ENCODE assay signal across 28 mouse cellular contexts in the genomic region with DNA sequence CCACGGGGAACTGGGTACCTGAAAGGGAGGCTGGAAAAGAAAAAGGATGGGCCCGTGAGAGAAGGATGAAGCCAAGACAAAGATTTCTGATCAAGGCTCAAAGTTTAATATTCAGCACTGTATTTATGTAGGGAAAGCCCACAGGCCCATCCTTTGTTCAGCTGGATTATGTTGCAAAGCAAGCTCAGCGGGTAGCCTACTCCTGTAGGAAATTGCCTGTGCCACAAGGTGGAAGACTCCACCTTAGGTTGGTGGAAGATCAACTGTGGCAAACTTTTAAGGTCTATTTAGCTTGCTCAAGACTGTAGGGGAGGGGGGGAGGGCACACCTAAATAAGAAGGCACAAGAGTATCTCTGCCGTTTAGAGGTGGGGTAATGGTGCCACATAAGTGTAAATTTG. TPM values are rescaled to one million over a fixed set of nuclear protein-coding genes. Genes with fewer than 3 reads are reported as not detected.
DNase-seq lines count a peak whose midpoint lies in the region; ATAC-seq and TF ChIP-seq lines count a peak whose summit lies in the region.
"Had no signal": no experiment of that assay in that cellular context is flagged by ENCODE, and none has a peak within 500 bp of the region (broad histone marks: within the 10 kb centered on the region; RNA-seq: fewer than 3 reads in every experiment).

No protein-coding gene starts in this region.

- ATAC-seq in embryonic facial prominence, embryonic 14.5 days (ENCODE audit: low read depth): no peak
- ATAC-seq: activated CD4-positive, CD25-positive, alpha-beta regulatory T cell, adult 4 months; forebrain, embryonic 16.5 days; hindbrain, embryonic 16.5 days; intestine, embryonic 16.5 days; midbrain, embryonic 15.5 days had no signal

- H3K4me2 ChIP-seq in embryonic facial prominence, embryonic 14.5 days (ENCODE audit: low read depth, low read length): no peak overlapping the region
- H3K4me2 ChIP-seq: kidney, embryonic 15.5 days; limb, embryonic 13.5 days; liver, embryonic 11.5 days; lung, embryonic 15.5 days; midbrain, embryonic 15.5 days had no signal

- H3K4me3 ChIP-seq in embryonic facial prominence, embryonic 14.5 days (ENCODE audit: low read depth, low read length): no peak overlapping the region
- no peak overlapping the region for H3K4me3 ChIP-seq in embryonic facial prominence, embryonic 10.5 days
- H3K4me3 ChIP-seq in kidney, adult 2 months (ENCODE audit: insufficient read depth, low read depth, low read length): no peak overlapping the region
- H3K4me3 ChIP-seq: hindbrain, embryonic 10.5 days; kidney, embryonic 15.5 days; limb, embryonic 13.5 days; lung, embryonic 15.5 days; megakaryocyte, embryonic 14.5 days; midbrain, embryonic 15.5 days had no signal

- 42% methylated on average over 4 of the region's 4 CpGs for WGBS in embryonic facial prominence, embryonic 14.5 days
- 39% methylated on average over 4 of the region's 4 CpGs for WGBS in embryonic facial prominence, embryonic 10.5 days
- WGBS in kidney, adult 2 months: 75% methylated on average over 4 of the region's 4 CpGs

- H3K27me3 ChIP-seq in embryonic facial prominence, embryonic 14.5 days (replicated peaks; ENCODE audit: control insufficient read depth, insufficient read depth, low read length): no peaks in the 10 kb centered on the region
- no peaks in the 10 kb centered on the region for H3K27me3 ChIP-seq in embryonic facial prominence, embryonic 10.5 days (replicated peaks; ENCODE audit: low read depth, poor library complexity, severe bottlenecking)
- H3K27me3 ChIP-seq in kidney, adult 2 months (replicated peaks; ENCODE audit: control insufficient read depth, insufficient read depth, low read length): no peaks in the 10 kb centered on the region
- H3K27me3 ChIP-seq: CH12.LX; kidney, embryonic 15.5 days; limb, embryonic 13.5 days; lung, embryonic 15.5 days had no signal

- no peak for TF ChIP-seq POLR2A in kidney, adult 2 months (IDR thresholded peaks at IDR 0.05; ENCODE audit: low read depth, low read length)

- H3K36me3 ChIP-seq in embryonic facial prominence, embryonic 14.5 days (ENCODE audit: control insufficient read depth, insufficient read depth, low read length): no peaks in the 10 kb centered on the region
- no peaks in the 10 kb centered on the region for H3K36me3 ChIP-seq in embryonic facial prominence, embryonic 10.5 days (replicated peaks)
- H3K36me3 ChIP-seq in kidney, adult 2 months (ENCODE audit: control insufficient read depth, insufficient read depth, low read length): no peaks in the 10 kb centered on the region
- H3K36me3 ChIP-seq: hindbrain, embryonic 10.5 days; kidney, embryonic 15.5 days; limb, embryonic 13.5 days; lung, embryonic 15.5 days; midbrain, embryonic 15.5 days had no signal

- peak; percentile 51 for DNase-seq in embryonic facial prominence, embryonic 14.5 days (ENCODE audit: low spot score)
- no peak for DNase-seq in embryonic facial prominence, embryonic 10.5 days (ENCODE audit: low spot score)
- DNase-seq in kidney, adult 2 months: no peak
- DNase-seq in kidney, adult 11 months: no peak
- DNase-seq in testis, postnatal 10 days (ENCODE audit: low spot score): peak; percentile 6
- DNase-seq in testis, postnatal 14 days (ENCODE audit: low spot score): no peak
- no peak for DNase-seq in yolk sac, embryonic 10.5 days (ENCODE audit: low spot score)
- DNase-seq: adrenal gland, adult 2 months; adrenal gland, postnatal 36 days; cerebellum, adult 2 months; cerebellum, postnatal 14 days; heart, postnatal 14 days; kidney, postnatal 4 days; lung, postnatal 4 days; right cerebral cortex, adult 18-20 months; right cerebral cortex, postnatal 4 days had no signal

- peak; percentile 27; the same call in 1 of the 2 replicates for TF ChIP-seq CTCF in kidney, adult 2 months (conservative IDR thresholded peaks at IDR 0.05; ENCODE audit: insufficient read depth, insufficient read length, low read depth, low read length)

- H3K4me1 ChIP-seq in embryonic facial prominence, embryonic 14.5 days (ENCODE audit: control insufficient read depth, insufficient read depth, low read length): peaks cover 9% of the 10 kb centered on the region
- H3K4me1 ChIP-seq in embryonic facial prominence, embryonic 10.5 days: peaks cover 36% of the 10 kb centered on the region
- 0 out of 2 replicates have a peak, but pooled peaks cover under 1% of the 10 kb centered on the region for H3K4me1 ChIP-seq in kidney, adult 2 months (ENCODE audit: control insufficient read depth, insufficient read depth, low read length)

- H3K27ac ChIP-seq in embryonic facial prominence, embryonic 14.5 days (replicated peaks; ENCODE audit: low read depth, low read length): no peak overlapping the region
- no peak overlapping the region for H3K27ac ChIP-seq in embryonic facial prominence, embryonic 10.5 days (replicated peaks)
- H3K27ac ChIP-seq in kidney, adult 2 months (ENCODE audit: insufficient read depth, low read depth, low read length): no peak overlapping the region
- H3K27ac ChIP-seq: kidney, embryonic 15.5 days; limb, embryonic 13.5 days; lung, embryonic 15.5 days; midbrain, embryonic 15.5 days had no signal

- no peaks in the 10 kb centered on the region for H3K9me3 ChIP-seq in embryonic facial prominence, embryonic 14.5 days (ENCODE audit: control insufficient read depth, low read length)
- no peaks in the 10 kb centered on the region for H3K9me3 ChIP-seq in embryonic facial prominence, embryonic 10.5 days
- H3K9me3 ChIP-seq: hindbrain, embryonic 10.5 days; kidney, embryonic 15.5 days; limb, embryonic 13.5 days; lung, embryonic 15.5 days; megakaryocyte, embryonic 14.5 days; midbrain, embryonic 15.5 days had no signal

- H3K9ac ChIP-seq in embryonic facial prominence, embryonic 14.5 days (ENCODE audit: low read depth, low read length): no peak overlapping the region
- H3K9ac ChIP-seq: kidney, embryonic 15.5 days; limb, embryonic 13.5 days; lung, embryonic 15.5 days; midbrain, embryonic 15.5 days had no signal

RNA-seq across cellular contexts. Expression of gene Nhsl1, which starts 14.8 kb away (rescaled TPM):
- 12.9 and 14.9 TPM in 2 replicates for polyA plus RNA-seq in embryonic facial prominence, embryonic 14.5 days (2014; fragmentation: Nextera tagmentation; extraction: Ambion mirVana)
- polyA plus RNA-seq in embryonic facial prominence, embryonic 10.5 days (2016; fragmentation: Nextera tagmentation; extraction: Ambion mirVana): 12.6 and 12.9 TPM in 2 replicates
- 10.4 and 11.7 TPM in 2 replicates for polyA plus RNA-seq in kidney, adult 2 months (2012; rRNA removed)

Comparison
In these comparisons a context has a peak if more than half of its experiments do, and no peak if none do; other contexts are left out.
1. DNase-seq: peak in embryonic facial prominence, embryonic 14.5 days (single experiment) and testis, postnatal 10 days (single experiment); none in embryonic facial prominence, embryonic 10.5 days (single experiment), kidney, adult 2 months (single experiment), kidney, adult 11 months (single experiment), testis, postnatal 14 days (single experiment) and yolk sac, embryonic 10.5 days (single experiment).